Mouse (Mus musculus): Measurements from ENCODE around the gene Ppp1r7. TPM values are rescaled to one million over a fixed set of nuclear protein-coding genes. Genes with fewer than 3 reads are reported as not detected.

Gene Ppp1r7
- total RNA-seq (2023) = 27.4 to 33.4 TPM (median 29.0 TPM) in 4 replicates

GRCm38 (mm10) chr1:93342648-93343503 is at the start of gene Ppp1r7, which contains the start of gene Pask:
Gene Ppp1r7, plus strand, starts transcription at chr1:93342854.
Gene Pask, minus strand, starts transcription at chr1:93343482.

GRCm38 (mm10) chr1:93305581-93306337 is 36.9 kb upstream of the Ppp1r7 start, which contains the start of gene Mterf4:
Gene Mterf4, minus strand, starts transcription at chr1:93305915.

GRCm38 (mm10) chr1:93373665-93374064 is 31.0 kb downstream of the Ppp1r7 start, which contains the start of gene Ano7:
Gene Ano7, plus strand, starts transcription at chr1:93373930.

Other genes starting within 250 kb of the Ppp1r7 start
- gene Kif1a, start 240.9 kb upstream of the Ppp1r7 start, total RNA-seq (2023) = not detected in 4 replicates
- not detected in 4 replicates for gene Agxt, start 207.6 kb upstream of the Ppp1r7 start, total RNA-seq (2023)
- gene 2310007B03Rik, start 181.9 kb upstream of the Ppp1r7 start, total RNA-seq (2023) = not detected in 4 replicates
- gene Crocc2, start 174.1 kb upstream of the Ppp1r7 start, total RNA-seq (2023) = not detected in 4 replicates
- gene Sned1, start 107.0 kb upstream of the Ppp1r7 start, total RNA-seq (2023) = 0.43 to 2.4 TPM (median 1.1 TPM) in 4 replicates
- 16.5 to 21.4 TPM (median 19.2 TPM) in 4 replicates for gene Mterf4, start 36.9 kb upstream of the Ppp1r7 start, total RNA-seq (2023)
- gene Pask, start 628 bp downstream of the Ppp1r7 start, total RNA-seq (2023) = 0.79 to 3.9 TPM (median 1.3 TPM) in 4 replicates
- 0.18 to 1.1 TPM (median 0.88 TPM) in 4 replicates for gene Ano7, start 31.1 kb downstream of the Ppp1r7 start, total RNA-seq (2023)
- gene Hdlbp, start 136.0 kb downstream of the Ppp1r7 start, total RNA-seq (2023) = 119 to 141 TPM (median 126 TPM) in 4 replicates
- gene Farp2, start 169.2 kb downstream of the Ppp1r7 start, total RNA-seq (2023) = 4.2 to 6.3 TPM (median 4.8 TPM) in 4 replicates

All from B cell, adult 62 days (primary cell).